Mouse (Mus musculus): Measurements from ENCODE around the gene Zc3h15. TPM values are rescaled to one million over a fixed set of nuclear protein-coding genes. Genes with fewer than 3 reads are reported as not detected.

Zc3h15 gene
- polyA plus RNA-seq, 1 experiment from 2014 or later: 120 TPM

GRCm38 (mm10) chr2:83674421-83674820 is 30.2 kb downstream of the Zc3h15 start:
- Histone ChIP-seq H3K27ac (ENCODE audit: poor library complexity, severe bottlenecking) (no peak overlapping the region), H3K4me3 (no peak overlapping the region), H3K27me3 (replicated peaks) (no peaks in the 10 kb centered on the region), H3K4me2 (no peak overlapping the region), H3K4me1 (replicated peaks) (peaks cover 29% of the 10 kb centered on the region), H3K36me3 (peaks cover 12% of the 10 kb centered on the region), H3K9me3 (replicated peaks) (no peaks in the 10 kb centered on the region), H3K9ac (no peak overlapping the region)
- no peak for ATAC-seq (ENCODE audit: insufficient number of reproducible peaks, low FRiP score)
- WGBS: 78% methylated on average over 7 of the region's 7 CpGs

- H3K4me2 ChIP-seq: no peak overlapping the region
- H3K9ac ChIP-seq: no peak overlapping the region
- H3K9me3 ChIP-seq (replicated peaks): no peaks in the 10 kb centered on the region
- H3K27ac ChIP-seq (ENCODE audit: poor library complexity, severe bottlenecking): no peak overlapping the region
- peaks cover 12% of the 10 kb centered on the region for H3K36me3 ChIP-seq
- 91% methylated on average over 9 of the region's 9 CpGs for WGBS
- ATAC-seq (ENCODE audit: insufficient number of reproducible peaks, low FRiP score): no peak
- H3K4me1 ChIP-seq (replicated peaks): peaks cover 29% of the 10 kb centered on the region
- H3K27me3 ChIP-seq (replicated peaks): no peaks in the 10 kb centered on the region
- H3K4me3 ChIP-seq: no peak overlapping the region
Measured at GRCm38 (mm10) chr2:83674896-83675295, 30.7 kb downstream of the Zc3h15 start.

- no peak for ATAC-seq (ENCODE audit: insufficient number of reproducible peaks, low FRiP score)
- 48% methylated on average over 5 of the region's 5 CpGs for WGBS
- Histone ChIP-seq H3K27ac (ENCODE audit: poor library complexity, severe bottlenecking) (peak overlapping the region; percentile 17; the same call in 1 of the 2 replicates), H3K4me3 (no peak overlapping the region), H3K9ac (no peak overlapping the region), H3K27me3 (replicated peaks) (no peaks in the 10 kb centered on the region), H3K4me1 (replicated peaks) (peaks cover 29% of the 10 kb centered on the region), H3K4me2 (no peak overlapping the region), H3K36me3 (peaks cover 12% of the 10 kb centered on the region), H3K9me3 (replicated peaks) (no peaks in the 10 kb centered on the region)
Measured at GRCm38 (mm10) chr2:83675681-83676080, 31.4 kb downstream of the Zc3h15 start.

GRCm38 (mm10) chr2:83676226-83676870 is 32.1 kb downstream of the Zc3h15 start:
- Histone ChIP-seq H3K9me3 (replicated peaks) (no peaks in the 10 kb centered on the region), H3K9ac (no peak overlapping the region), H3K36me3 (peaks cover 12% of the 10 kb centered on the region), H3K27ac (ENCODE audit: poor library complexity, severe bottlenecking) (peak overlapping the region; percentile 17; the same call in 1 of the 2 replicates), H3K4me3 (no peak overlapping the region), H3K4me2 (no peak overlapping the region), H3K4me1 (replicated peaks) (peaks cover 29% of the 10 kb centered on the region), H3K27me3 (replicated peaks) (no peaks in the 10 kb centered on the region)
- ATAC-seq (ENCODE audit: insufficient number of reproducible peaks, low FRiP score): no peak
- 82% methylated on average over 4 of the region's 4 CpGs for WGBS

GRCm38 (mm10) chr2:83681332-83681731 is 37.1 kb downstream of the Zc3h15 start:
- no peak for ATAC-seq (ENCODE audit: insufficient number of reproducible peaks, low FRiP score)
- Histone ChIP-seq H3K36me3 (no peaks in the 10 kb centered on the region), H3K9ac (no peak overlapping the region), H3K27me3 (replicated peaks) (no peaks in the 10 kb centered on the region), H3K27ac (ENCODE audit: poor library complexity, severe bottlenecking) (no peak overlapping the region), H3K4me3 (no peak overlapping the region), H3K9me3 (replicated peaks) (no peaks in the 10 kb centered on the region), H3K4me2 (no peak overlapping the region), H3K4me1 (replicated peaks) (0 out of 2 replicates have a peak, but pooled peaks cover 6% of the 10 kb centered on the region)
- WGBS: 83% methylated on average over 8 of the region's 8 CpGs

GRCm38 (mm10) chr2:83681785-83682184 is 37.5 kb downstream of the Zc3h15 start:
- no peak overlapping the region for H3K27ac ChIP-seq (ENCODE audit: poor library complexity, severe bottlenecking)
- H3K4me2 ChIP-seq: no peak overlapping the region
- no peaks in the 10 kb centered on the region for H3K36me3 ChIP-seq
- ATAC-seq (ENCODE audit: insufficient number of reproducible peaks, low FRiP score): no peak
- H3K4me3 ChIP-seq: no peak overlapping the region
- H3K27me3 ChIP-seq (replicated peaks): no peaks in the 10 kb centered on the region
- H3K4me1 ChIP-seq (replicated peaks): 0 out of 2 replicates have a peak, but pooled peaks cover 3% of the 10 kb centered on the region
- no peaks in the 10 kb centered on the region for H3K9me3 ChIP-seq (replicated peaks)
- H3K9ac ChIP-seq: no peak overlapping the region
- 84% methylated on average over 6 of the region's 6 CpGs for WGBS

- H3K9me3 ChIP-seq (replicated peaks): no peaks in the 10 kb centered on the region; the same call in 1 of the 2 replicates
- H3K27me3 ChIP-seq (replicated peaks): no peaks in the 10 kb centered on the region
- H3K9ac ChIP-seq: no peak overlapping the region
- H3K36me3 ChIP-seq: no peaks in the 10 kb centered on the region
- no peak overlapping the region for H3K27ac ChIP-seq (ENCODE audit: poor library complexity, severe bottlenecking)
- 49% methylated on average over 8 of the region's 8 CpGs for WGBS
- H3K4me3 ChIP-seq: no peak overlapping the region
- ATAC-seq (ENCODE audit: insufficient number of reproducible peaks, low FRiP score): no peak
- H3K4me1 ChIP-seq (replicated peaks): 0 out of 2 replicates have a peak, but pooled peaks cover 3% of the 10 kb centered on the region
- no peak overlapping the region for H3K4me2 ChIP-seq
Measured at GRCm38 (mm10) chr2:83682282-83682681, 38.0 kb downstream of the Zc3h15 start.

GRCm38 (mm10) chr2:83683731-83684519 is 39.7 kb downstream of the Zc3h15 start:
- Histone ChIP-seq H3K9ac (no peak overlapping the region), H3K9me3 (replicated peaks) (peaks cover 8% of the 10 kb centered on the region), H3K4me1 (replicated peaks) (0 out of 2 replicates have a peak, but pooled peaks cover 3% of the 10 kb centered on the region), H3K27ac (ENCODE audit: poor library complexity, severe bottlenecking) (no peak overlapping the region), H3K4me3 (no peak overlapping the region), H3K27me3 (replicated peaks) (no peaks in the 10 kb centered on the region), H3K36me3 (no peaks in the 10 kb centered on the region), H3K4me2 (no peak overlapping the region)
- no peak for ATAC-seq (ENCODE audit: insufficient number of reproducible peaks, low FRiP score)
- WGBS: 70% methylated on average over 9 of the region's 9 CpGs

- no peak overlapping the region for H3K4me3 ChIP-seq
- no peaks in the 10 kb centered on the region for H3K27me3 ChIP-seq (replicated peaks)
- no peak overlapping the region for H3K9ac ChIP-seq
- 0 out of 2 replicates have a peak, but pooled peaks cover 3% of the 10 kb centered on the region for H3K4me1 ChIP-seq (replicated peaks)
- peaks cover 10% of the 10 kb centered on the region for H3K9me3 ChIP-seq (replicated peaks)
- no peaks in the 10 kb centered on the region for H3K36me3 ChIP-seq
- no peak for ATAC-seq (ENCODE audit: insufficient number of reproducible peaks, low FRiP score)
- WGBS: 70% methylated on average over 8 of the region's 8 CpGs
- no peak overlapping the region for H3K4me2 ChIP-seq
- no peak overlapping the region for H3K27ac ChIP-seq (ENCODE audit: poor library complexity, severe bottlenecking)
Measured at GRCm38 (mm10) chr2:83684691-83685090, 40.5 kb downstream of the Zc3h15 start.

- no peak overlapping the region for H3K4me3 ChIP-seq
- no peak overlapping the region for H3K4me2 ChIP-seq
- no peak for ATAC-seq (ENCODE audit: insufficient number of reproducible peaks, low FRiP score)
- WGBS: 69% methylated on average over 2 of the region's 2 CpGs
- peaks cover 7% of the 10 kb centered on the region; the same call in 1 of the 2 replicates for H3K4me1 ChIP-seq (replicated peaks)
- no peaks in the 10 kb centered on the region for H3K36me3 ChIP-seq
- peaks cover 12% of the 10 kb centered on the region for H3K9me3 ChIP-seq (replicated peaks)
- no peaks in the 10 kb centered on the region for H3K27me3 ChIP-seq (replicated peaks)
- H3K9ac ChIP-seq: no peak overlapping the region
- no peak overlapping the region for H3K27ac ChIP-seq (ENCODE audit: poor library complexity, severe bottlenecking)
Measured at GRCm38 (mm10) chr2:83690372-83690771, 46.1 kb downstream of the Zc3h15 start.

All from heart, embryonic 12.5 days (tissue).